Mouse (Mus musculus): ENCODE measurements around the gene Mmp24. TPM values are rescaled to one million over a fixed set of nuclear protein-coding genes. Genes with fewer than 3 reads are reported as not detected.
A peak's percentile ranks its signal among the peaks of the same experiment; 100 is the strongest.
"Not testable (repeated sequence)": the region's sequence is repeated elsewhere in the genome, so short reads cannot be mapped to it uniquely, and the experiment has no call there.

The Mmp24 gene
- 18.5 and 20.0 TPM in 2 replicates for polyA plus RNA-seq (2014; fragmentation: Nextera tagmentation; extraction: Ambion mirVana)

GRCm38 (mm10) chr2:155774927-155775684 lies at the start of gene Mmp24:
Gene Mmp24 (plus strand): TSS chr2:155775342.
- 1% methylated on average over 52 of the region's 100 CpGs for WGBS
- Histone ChIP-seq H3K27me3 (ENCODE audit: control insufficient read depth, insufficient read depth, low read length) (no peaks in the 10 kb centered on the region; the same call in 1 of the 2 replicates), H3K4me1 (ENCODE audit: control insufficient read depth, insufficient read depth, low read length) (peaks cover 32% of the 10 kb centered on the region), H3K4me2 (ENCODE audit: low read depth, low read length) (peak within 1 kb of the TSS; percentile 58), H3K27ac (ENCODE audit: low read depth, low read length) (peak within 1 kb of the TSS; percentile 82), H3K4me3 (ENCODE audit: low read depth, low read length) (peak within 1 kb of the TSS; percentile 71), H3K9me3 (ENCODE audit: control insufficient read depth, low read length) (no peaks in the 10 kb centered on the region), H3K36me3 (ENCODE audit: control insufficient read depth, insufficient read depth, low read length) (no peaks in the 10 kb centered on the region), H3K9ac (replicated peaks; ENCODE audit: low read depth, low read length) (peak within 1 kb of the TSS; percentile 96)
- ATAC-seq (ENCODE audit: low read depth): peak; percentile 23; the same call in 1 of the 2 replicates

GRCm38 (mm10) chr2:155726302-155726701 lies 48.8 kb upstream of the Mmp24 start:
- H3K9me3 ChIP-seq (ENCODE audit: control insufficient read depth, low read length): no peaks in the 10 kb centered on the region
- 82% methylated on average over 7 of the region's 7 CpGs for WGBS
- peaks cover 12% of the 10 kb centered on the region for H3K36me3 ChIP-seq (ENCODE audit: control insufficient read depth, insufficient read depth, low read length)
- no peak overlapping the region for H3K4me3 ChIP-seq (ENCODE audit: low read depth, low read length)
- ATAC-seq (ENCODE audit: low read depth): no peak
- no peak overlapping the region for H3K27ac ChIP-seq (ENCODE audit: low read depth, low read length)
- no peaks in the 10 kb centered on the region for H3K27me3 ChIP-seq (ENCODE audit: control insufficient read depth, insufficient read depth, low read length)
- H3K4me1 ChIP-seq (ENCODE audit: control insufficient read depth, insufficient read depth, low read length): peaks cover 10% of the 10 kb centered on the region; the same call in 1 of the 2 replicates
- H3K9ac ChIP-seq (replicated peaks; ENCODE audit: low read depth, low read length): no peak overlapping the region
- no peak overlapping the region for H3K4me2 ChIP-seq (ENCODE audit: low read depth, low read length)

- H3K27ac ChIP-seq (ENCODE audit: low read depth, low read length): no peak overlapping the region
- WGBS: 72% methylated on average over 7 of the region's 7 CpGs
- no peak for ATAC-seq (ENCODE audit: low read depth)
- H3K27me3 ChIP-seq (ENCODE audit: control insufficient read depth, insufficient read depth, low read length): no peaks in the 10 kb centered on the region
- H3K4me3 ChIP-seq (ENCODE audit: low read depth, low read length): no peak overlapping the region
- H3K9ac ChIP-seq (replicated peaks; ENCODE audit: low read depth, low read length): no peak overlapping the region
- H3K4me1 ChIP-seq (ENCODE audit: control insufficient read depth, insufficient read depth, low read length): peaks cover 10% of the 10 kb centered on the region; the same call in 1 of the 2 replicates
- peaks cover 8% of the 10 kb centered on the region; the same call in 1 of the 2 replicates for H3K36me3 ChIP-seq (ENCODE audit: control insufficient read depth, insufficient read depth, low read length)
- peak overlapping the region; percentile 92; the same call in 1 of the 2 replicates for H3K4me2 ChIP-seq (ENCODE audit: low read depth, low read length)
- H3K9me3 ChIP-seq (ENCODE audit: control insufficient read depth, low read length): no peaks in the 10 kb centered on the region
Observed at GRCm38 (mm10) chr2:155727764-155728395, 47.3 kb upstream of the Mmp24 start.

GRCm38 (mm10) chr2:155728742-155729141 lies 46.4 kb upstream of the Mmp24 start:
- peak overlapping the region; percentile 52; the same call in 1 of the 2 replicates for H3K27ac ChIP-seq (ENCODE audit: low read depth, low read length)
- ATAC-seq (ENCODE audit: low read depth): no peak; the same call in none of the 2 replicates
- 6% methylated on average over 15 of the region's 15 CpGs for WGBS

DNA sequence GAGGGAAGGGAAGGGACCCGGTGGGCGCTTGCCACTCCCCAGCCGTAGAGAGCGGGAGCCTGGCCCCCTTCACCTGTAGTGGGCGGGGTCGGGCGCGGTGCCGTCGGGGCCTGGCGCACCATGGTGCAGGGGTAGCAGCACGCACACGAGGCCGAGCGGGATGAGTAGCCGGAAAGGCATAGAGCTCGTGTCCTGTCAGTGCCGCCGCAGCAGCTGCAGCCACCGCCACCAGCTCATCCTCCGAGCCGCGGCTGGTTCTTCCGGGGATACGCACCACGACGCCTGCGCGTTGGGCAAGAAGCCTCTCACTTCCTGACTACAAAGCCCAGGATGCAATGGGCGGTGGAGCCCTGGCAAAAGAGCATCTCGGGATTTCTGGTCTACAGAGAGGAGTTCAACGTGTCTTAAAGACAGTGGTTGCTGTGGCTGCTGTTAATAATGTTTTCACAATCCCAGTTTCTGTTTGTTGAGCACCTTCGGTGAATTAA lies 45.9 kb upstream of the Mmp24 start, which contains the start of gene Edem2:
Gene Edem2, minus strand, starts transcription at position 318 of the 488 bp plus-strand sequence.
- Histone ChIP-seq H3K27me3 (ENCODE audit: control insufficient read depth, insufficient read depth, low read length) (no peaks in the 10 kb centered on the region), H3K4me2 (ENCODE audit: low read depth, low read length) (peak within 1 kb of the TSS; percentile 92), H3K4me1 (ENCODE audit: control insufficient read depth, insufficient read depth, low read length) (peaks cover 10% of the 10 kb centered on the region; the same call in 1 of the 2 replicates), H3K9me3 (ENCODE audit: control insufficient read depth, low read length) (no peaks in the 10 kb centered on the region), H3K9ac (replicated peaks; ENCODE audit: low read depth, low read length) (peak within 1 kb of the TSS; percentile 71), H3K27ac (ENCODE audit: low read depth, low read length) (peak within 1 kb of the TSS; percentile 52; the same call in 1 of the 2 replicates), H3K4me3 (ENCODE audit: low read depth, low read length) (peak within 1 kb of the TSS; percentile 70), H3K36me3 (ENCODE audit: control insufficient read depth, insufficient read depth, low read length) (no peaks in the 10 kb centered on the region)
- ATAC-seq (ENCODE audit: low read depth): peak; percentile 98
- under 1% methylated on average over 33 of the region's 33 CpGs for WGBS

More at GRCm38 (mm10) chr2:155728742-155729141, 46.4 kb upstream of the Mmp24 start:
- Histone ChIP-seq H3K36me3 (ENCODE audit: control insufficient read depth, insufficient read depth, low read length) (0 out of 2 replicates have a peak, but pooled peaks cover 3% of the 10 kb centered on the region), H3K9me3 (ENCODE audit: control insufficient read depth, low read length) (no peaks in the 10 kb centered on the region), H3K27me3 (ENCODE audit: control insufficient read depth, insufficient read depth, low read length) (no peaks in the 10 kb centered on the region), H3K4me2 (ENCODE audit: low read depth, low read length) (peak overlapping the region; percentile 92), H3K9ac (replicated peaks; ENCODE audit: low read depth, low read length) (peak overlapping the region; percentile 71), H3K4me1 (ENCODE audit: control insufficient read depth, insufficient read depth, low read length) (peaks cover 10% of the 10 kb centered on the region; the same call in 1 of the 2 replicates), H3K4me3 (ENCODE audit: low read depth, low read length) (peak overlapping the region; percentile 70)

DNA sequence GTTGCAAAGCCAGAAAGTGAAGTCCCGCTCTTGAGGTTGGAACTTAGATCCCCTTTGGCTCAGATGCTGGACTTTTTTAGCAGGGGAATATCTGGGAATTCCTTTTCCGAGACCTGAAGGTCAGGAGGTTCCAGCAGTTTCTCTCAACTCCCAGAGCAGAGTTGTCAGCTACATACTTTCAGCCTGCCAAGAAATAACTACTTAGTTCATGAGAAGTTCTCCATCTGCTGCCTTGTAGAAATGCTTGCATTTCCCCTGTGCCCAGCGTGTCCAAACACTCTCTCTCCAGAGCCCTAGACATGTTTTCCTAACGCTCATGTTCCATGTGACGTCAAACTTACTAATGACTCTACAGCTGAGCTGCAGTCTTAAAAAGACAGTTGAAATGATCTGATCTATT lies 40.1 kb upstream of the Mmp24 start:
- Histone ChIP-seq H3K9me3 (ENCODE audit: control insufficient read depth, low read length) (no peaks in the 10 kb centered on the region), H3K36me3 (ENCODE audit: control insufficient read depth, insufficient read depth, low read length) (no peaks in the 10 kb centered on the region), H3K4me2 (ENCODE audit: low read depth, low read length) (no peak overlapping the region), H3K27ac (ENCODE audit: low read depth, low read length) (no peak overlapping the region), H3K27me3 (ENCODE audit: control insufficient read depth, insufficient read depth, low read length) (no peaks in the 10 kb centered on the region), H3K4me1 (ENCODE audit: control insufficient read depth, insufficient read depth, low read length) (no peaks in the 10 kb centered on the region), H3K9ac (replicated peaks; ENCODE audit: low read depth, low read length) (no peak overlapping the region), H3K4me3 (ENCODE audit: low read depth, low read length) (no peak overlapping the region)
- no peak for ATAC-seq (ENCODE audit: low read depth)
- 84% methylated on average over 5 of the region's 5 CpGs for WGBS

DNA sequence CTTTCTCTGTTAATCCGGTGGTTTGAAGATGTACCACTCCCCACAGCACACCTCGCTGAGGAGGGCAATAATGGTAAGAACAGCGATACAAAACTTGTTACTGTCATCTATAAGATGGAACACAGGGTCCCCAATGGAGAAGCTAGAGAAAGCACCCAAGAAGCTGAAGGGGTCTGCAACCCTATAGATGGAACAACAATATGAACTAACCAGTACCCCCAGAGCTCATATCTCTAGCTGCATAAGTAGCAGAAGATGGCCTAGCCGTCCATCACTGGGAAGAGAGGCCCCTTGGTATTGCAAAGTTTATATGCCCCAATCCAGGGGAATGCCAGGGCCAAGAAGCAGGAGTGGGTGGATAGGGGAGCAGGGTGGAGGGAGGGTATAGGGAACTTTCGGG lies 39.4 kb upstream of the Mmp24 start, which contains the start of gene Gm17581:
Gene Gm17581, minus strand, starts transcription at position 101 of the 400 bp plus-strand sequence.
- H3K4me3 ChIP-seq (ENCODE audit: low read depth, low read length); H3K9ac ChIP-seq (replicated peaks; ENCODE audit: low read depth, low read length); H3K27ac ChIP-seq (ENCODE audit: low read depth, low read length); H3K9me3 ChIP-seq (ENCODE audit: control insufficient read depth, low read length); H3K4me1 ChIP-seq (ENCODE audit: control insufficient read depth, insufficient read depth, low read length); H3K36me3 ChIP-seq (ENCODE audit: control insufficient read depth, insufficient read depth, low read length); H3K27me3 ChIP-seq (ENCODE audit: control insufficient read depth, insufficient read depth, low read length); ATAC-seq (ENCODE audit: low read depth); H3K4me2 ChIP-seq (ENCODE audit: low read depth, low read length): not testable (repeated sequence)
- WGBS: 87% methylated on average over 5 of the region's 5 CpGs

DNA sequence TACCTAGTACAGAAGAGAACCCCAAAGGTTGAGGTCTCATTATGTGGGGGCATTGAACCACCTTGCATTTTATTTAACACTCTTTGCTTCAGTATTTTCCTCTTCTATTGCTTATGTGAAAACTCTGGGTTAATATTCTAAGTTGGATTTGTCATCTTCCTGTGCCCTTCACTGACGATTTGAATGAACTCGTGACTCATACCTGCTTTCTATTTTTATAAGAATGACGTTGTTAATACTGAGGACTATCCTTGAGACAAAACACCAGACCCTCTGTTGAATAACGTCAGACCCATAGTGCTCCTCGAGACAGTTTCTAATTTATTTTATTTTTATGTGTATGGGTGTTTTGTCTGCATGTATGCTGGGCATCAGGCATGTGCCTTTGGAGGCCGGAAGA lies 38.2 kb upstream of the Mmp24 start:
- no peaks in the 10 kb centered on the region for H3K36me3 ChIP-seq (ENCODE audit: control insufficient read depth, insufficient read depth, low read length)
- no peak for ATAC-seq (ENCODE audit: low read depth)
- H3K27ac ChIP-seq (ENCODE audit: low read depth, low read length): no peak overlapping the region
- 86% methylated on average over 6 of the region's 6 CpGs for WGBS
- H3K4me3 ChIP-seq (ENCODE audit: low read depth, low read length): no peak overlapping the region
- H3K9me3 ChIP-seq (ENCODE audit: control insufficient read depth, low read length): no peaks in the 10 kb centered on the region
- no peak overlapping the region for H3K9ac ChIP-seq (replicated peaks; ENCODE audit: low read depth, low read length)
- H3K27me3 ChIP-seq (ENCODE audit: control insufficient read depth, insufficient read depth, low read length): no peaks in the 10 kb centered on the region
- no peak overlapping the region for H3K4me2 ChIP-seq (ENCODE audit: low read depth, low read length)
- H3K4me1 ChIP-seq (ENCODE audit: control insufficient read depth, insufficient read depth, low read length): no peaks in the 10 kb centered on the region

Measured in neural tube, embryonic 14.5 days (tissue).